Mouse (Mus musculus) bone marrow macrophage, adult 2 months (primary cell): ENCODE results near the gene Snrpb2.

Experiments
- CTCF ChIP-seq: IDR thresholded peaks from 2 replicates; pipeline ENCODE4 v1.5.1; 2012; ENCODE audit warnings: low read depth, mild to moderate bottlenecking, low read length, moderate library complexity
- POLR2A ChIP-seq: IDR thresholded peaks from 2 replicates; pipeline ENCODE4 v1.6.1; 2012; ENCODE audit warnings: mild to moderate bottlenecking, low read depth, low read length, borderline replicate concordance

DNA sequence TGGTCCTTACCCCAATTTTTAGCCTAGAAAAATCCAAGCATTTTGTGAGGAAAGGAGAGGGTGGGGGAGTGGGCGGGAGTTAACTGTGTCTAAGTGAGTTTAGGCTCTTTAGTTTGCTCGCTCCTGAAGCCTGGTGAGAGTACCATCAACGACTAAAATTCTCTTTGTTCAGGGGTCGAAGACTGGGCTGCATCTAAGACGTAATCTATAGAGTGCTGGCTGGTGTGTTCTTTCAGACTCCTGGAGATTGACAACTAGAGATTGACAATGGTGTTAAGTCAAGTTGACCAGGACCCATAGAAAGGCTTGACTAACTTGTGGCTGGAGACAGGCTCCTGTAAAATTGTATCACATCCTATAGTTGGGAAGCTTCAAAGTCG lies 417 bp upstream of the Snrpb2 start:
- TF ChIP-seq POLR2A = no peak
- TF ChIP-seq CTCF = no peak
